Mouse (Mus musculus) cerebellum, adult 2 months (tissue): ENCODE measurements around the gene Cers1. TPM values are rescaled to one million over a fixed set of nuclear protein-coding genes. Genes with fewer than 3 reads are reported as not detected.
A peak's percentile ranks its signal among the peaks of the same experiment; 100 is the strongest.

Experiments used
- DNase-seq, 2 experiments: peaks; one replicate each; pipeline ENCODE4 v3.0.0; 2021
- H3K27ac ChIP-seq: fragments of 200-500 bp; 2 replicates; pipeline ENCODE4 v1.5.1; 2012; ENCODE audit warnings: low read length, control low read depth, inconsistent platforms; ENCODE audit not compliant: insufficient read depth
- H3K27me3 ChIP-seq: fragments of 200-500 bp; 2 replicates; pipeline ENCODE4 v1.6.1; 2012; ENCODE audit warnings: inconsistent platforms, mild to moderate bottlenecking, low read length, moderate library complexity; ENCODE audit not compliant: control insufficient read depth, insufficient read depth
- H3K4me1 ChIP-seq: fragments of 200-500 bp; 2 replicates; pipeline ENCODE4 v1.6.1; 2011; ENCODE audit warnings: low read length; ENCODE audit not compliant: control insufficient read depth, insufficient read depth
- H3K4me3 ChIP-seq: fragments of 200-500 bp; replicated peaks from 2 replicates; pipeline ENCODE3; 2011; ENCODE audit warnings: mild to moderate bottlenecking, low read depth, low read length, control low read depth; ENCODE audit not compliant: insufficient read depth
- CTCF ChIP-seq: fragments of 200-500 bp; IDR thresholded peaks from 2 replicates; pipeline ENCODE4 v1.5.1; 2011; ENCODE audit warnings: low read depth, mild to moderate bottlenecking, control low read depth, low read length, moderate library complexity, borderline replicate concordance; ENCODE audit not compliant: insufficient read depth
- POLR2A ChIP-seq: fragments of 200-500 bp; IDR thresholded peaks from 2 replicates; pipeline ENCODE4 v1.6.1; 2011; ENCODE audit warnings: low read length, control low read depth, borderline replicate concordance; ENCODE audit not compliant: insufficient read depth
- WGBS: fragments of 180-500 bp; shearing (Covaris S2); methylation state at CpG from one replicate; pipeline ENCODE4 v1.1.7; 2018; 5-methylcytosine and 5-hydroxymethylcytosine counted together
- polyA plus RNA-seq: library from polyadenylated mRNA; depleted of rRNA; stranded (reverse); fragments of >200 nt; gene quantifications from 2 replicates; pipeline ENCODE4 v1.2.3, GENCODE M21; 2012

Gene Cers1
- polyA plus RNA-seq, 1 experiment: 55.5 TPM

DNA sequence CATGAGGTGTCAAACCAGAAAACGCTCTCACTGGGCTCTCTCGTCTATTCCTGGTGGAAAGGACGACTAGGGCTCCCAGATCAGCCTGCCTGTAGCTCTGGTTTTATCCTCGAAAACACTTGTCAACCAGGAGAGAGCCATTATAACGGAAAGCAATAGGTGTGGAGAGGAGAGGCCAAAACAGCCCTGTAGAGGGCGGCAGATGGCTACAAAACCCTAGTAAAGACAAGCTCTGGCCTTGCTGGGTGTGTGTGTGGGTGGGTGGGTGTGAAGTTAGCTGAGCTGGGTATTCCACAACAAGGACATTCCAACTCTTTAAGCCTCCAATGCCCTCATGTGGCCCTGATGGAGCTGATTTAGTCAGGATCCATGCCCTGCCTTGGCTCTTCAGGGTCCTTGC is 28.1 kb downstream of the Cers1 start:
- peak; percentile 79 for TF ChIP-seq CTCF
- TF ChIP-seq POLR2A: no peak
- Histone ChIP-seq H3K4me3 (no peak overlapping the region), H3K27me3 (no peaks in the 10 kb centered on the region), H3K4me1 (peaks cover 74% of the 10 kb centered on the region), H3K27ac (no peak overlapping the region)
- 44% methylated on average over 6 of the region's 6 CpGs for WGBS
- DNase-seq: peak; percentile 62 to 70

- Histone ChIP-seq H3K27ac (no peak overlapping the region), H3K4me1 (peaks cover 79% of the 10 kb centered on the region), H3K27me3 (no peaks in the 10 kb centered on the region), H3K4me3 (no peak overlapping the region)
- TF ChIP-seq POLR2A: no peak
- no peak for TF ChIP-seq CTCF
- 28% methylated on average over 2 of the region's 2 CpGs for WGBS
- DNase-seq: no peak
Observed at GRCm38 (mm10) chr8:70344279-70344678, 28.7 kb downstream of the Cers1 start.

- no peak overlapping the region for H3K4me3 ChIP-seq
- no peaks in the 10 kb centered on the region for H3K27me3 ChIP-seq
- 32% methylated on average over 4 of the region's 4 CpGs for WGBS
- no peak overlapping the region for H3K27ac ChIP-seq
- peaks cover 71% of the 10 kb centered on the region for H3K4me1 ChIP-seq
- no peak for DNase-seq
- TF ChIP-seq CTCF (no peak), POLR2A (no peak)
Observed at GRCm38 (mm10) chr8:70347443-70347842, 31.9 kb downstream of the Cers1 start.

DNA sequence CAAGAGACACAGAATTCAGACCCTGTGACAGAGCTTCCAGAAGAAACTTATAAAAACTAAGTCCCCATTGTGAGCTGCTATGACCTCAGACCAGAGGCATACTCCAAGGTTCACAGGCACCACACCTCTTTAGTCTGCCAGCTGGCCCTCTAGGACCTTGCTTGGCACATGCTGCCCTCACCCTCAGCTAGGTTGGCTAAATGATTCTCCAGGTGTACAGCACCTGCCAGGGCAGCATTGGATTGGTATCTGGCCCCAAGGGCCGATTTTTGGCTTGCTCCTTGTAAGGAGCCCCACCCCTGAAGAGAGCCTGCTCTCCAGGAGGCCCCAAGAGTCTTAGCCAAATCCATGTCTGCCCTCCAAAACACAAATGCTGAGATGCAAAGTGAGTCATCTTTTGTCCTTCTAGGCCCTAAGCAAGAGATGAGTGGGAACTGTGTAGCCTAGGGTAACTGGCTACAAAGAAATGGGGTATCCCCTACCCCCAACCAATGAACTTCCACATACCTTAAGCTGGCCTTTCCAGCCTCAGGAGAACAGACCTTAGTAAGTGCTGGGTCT is 32.4 kb downstream of the Cers1 start:
- DNase-seq: peak; percentile 40 to 57
- WGBS: 6% methylated on average over 1 of the region's 1 CpGs
- H3K27me3 ChIP-seq: no peaks in the 10 kb centered on the region
- TF ChIP-seq CTCF: no peak
- TF ChIP-seq POLR2A: no peak
- H3K27ac ChIP-seq: peak overlapping the region; percentile 40; the same call in 1 of the 2 replicates
- no peak overlapping the region for H3K4me3 ChIP-seq
- peaks cover 66% of the 10 kb centered on the region for H3K4me1 ChIP-seq

DNA sequence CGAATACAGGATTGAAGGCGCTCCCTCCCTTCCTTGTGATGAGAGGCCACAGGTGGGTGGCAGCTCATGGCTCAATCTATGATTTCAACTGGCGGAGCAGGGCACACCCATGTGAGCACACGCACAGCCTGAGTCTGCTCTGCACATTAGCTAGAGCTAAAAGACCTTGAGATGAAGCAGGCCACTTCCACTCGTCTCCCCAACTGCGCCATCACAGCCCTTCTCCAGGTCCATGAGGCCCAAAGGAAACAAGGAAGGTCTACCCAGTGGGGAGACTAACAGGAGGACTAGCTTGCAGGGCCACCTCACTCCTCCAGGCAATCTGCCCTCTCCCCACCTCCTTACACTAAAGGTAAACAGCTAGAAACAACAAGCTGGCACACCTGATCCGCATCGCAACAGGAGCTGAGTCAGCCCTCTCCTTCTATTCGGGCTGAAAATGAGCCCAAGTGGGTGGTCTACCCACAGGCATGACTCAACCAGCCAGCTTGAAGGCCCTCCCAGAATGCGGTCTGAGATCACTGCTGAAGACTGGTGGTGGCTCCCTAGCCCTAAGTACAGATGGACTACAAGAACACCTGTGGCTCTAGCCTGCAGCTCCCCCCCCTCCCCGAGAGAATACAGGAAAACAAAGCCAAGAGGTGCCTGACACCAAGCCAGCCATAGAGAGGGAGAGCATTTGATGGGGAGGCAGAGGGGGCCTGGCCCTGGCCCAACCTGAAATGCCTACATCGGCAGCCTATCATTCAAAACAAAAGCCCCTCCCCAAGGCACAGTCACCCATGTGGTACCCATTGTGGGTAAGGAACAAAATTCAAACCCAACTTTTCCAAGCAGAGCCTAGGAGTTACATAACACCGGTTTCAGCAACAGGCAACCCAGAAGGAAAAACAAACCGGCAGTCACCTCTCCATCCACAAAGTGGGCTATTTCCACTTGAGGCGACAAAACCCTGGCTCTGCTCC is 35.7 kb downstream of the Cers1 start:
- H3K4me3 ChIP-seq: peak overlapping the region; percentile 89
- H3K4me1 ChIP-seq: peaks cover 48% of the 10 kb centered on the region
- no peaks in the 10 kb centered on the region for H3K27me3 ChIP-seq
- peak overlapping the region; percentile 60 for H3K27ac ChIP-seq
- WGBS: 9% methylated on average over 15 of the region's 15 CpGs
- no peak for TF ChIP-seq CTCF
- TF ChIP-seq POLR2A: no peak; the same call in 1 of the 2 replicates
- peak; percentile 62 to 74 for DNase-seq

DNA sequence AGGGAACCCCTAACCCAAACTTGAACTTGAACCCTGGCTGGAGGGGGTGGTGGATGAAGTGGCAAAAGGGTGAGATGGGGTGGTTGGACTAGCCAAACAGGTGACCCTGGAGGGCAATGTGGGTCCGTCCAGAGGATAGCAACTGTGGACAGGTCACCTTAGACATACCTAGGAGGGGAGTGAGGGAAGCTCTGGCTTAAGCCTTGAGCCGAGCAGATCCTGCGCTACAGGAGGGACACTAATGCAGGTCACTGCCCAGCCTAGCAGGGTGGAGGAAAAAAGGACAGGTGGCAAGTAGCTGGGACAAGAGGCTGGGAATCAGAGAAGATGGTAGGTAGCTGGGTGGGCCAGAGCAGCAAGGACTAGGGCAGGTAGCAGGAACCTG is 36.4 kb downstream of the Cers1 start:
- Histone ChIP-seq H3K4me1 (peaks cover 43% of the 10 kb centered on the region), H3K4me3 (peak overlapping the region; percentile 89), H3K27me3 (no peaks in the 10 kb centered on the region), H3K27ac (peak overlapping the region; percentile 60)
- DNase-seq: peak in 1 of 2 experiments; percentile 53
- TF ChIP-seq CTCF: no peak
- no peak for TF ChIP-seq POLR2A
- 4% methylated on average over 3 of the region's 3 CpGs for WGBS

DNA sequence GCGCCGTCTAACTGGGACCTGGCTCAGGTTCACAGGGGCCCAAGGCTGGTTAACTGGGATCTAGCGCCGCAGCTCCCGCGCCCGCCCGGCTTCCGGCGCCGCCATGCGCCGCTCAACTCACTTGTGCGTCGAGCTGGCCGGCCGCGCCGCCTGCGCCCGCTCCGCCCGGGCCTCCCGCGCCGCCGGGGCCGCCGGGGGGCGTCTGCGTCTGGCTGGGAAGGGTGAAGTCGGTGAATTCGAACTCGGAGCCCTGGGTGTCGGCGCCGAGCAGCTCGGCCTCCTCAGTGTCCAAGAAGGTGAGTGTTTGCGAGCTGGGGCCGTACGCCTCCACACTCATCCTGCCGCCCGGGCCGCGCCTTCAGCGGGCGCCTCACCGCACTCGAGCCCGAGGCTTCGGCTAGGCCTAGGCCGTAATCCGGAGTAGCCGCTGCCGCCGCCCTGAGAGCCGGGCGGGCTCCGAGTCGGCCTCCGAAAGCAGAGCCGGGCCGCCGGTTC is 37.1 kb downstream of the Cers1 start:
- DNase-seq: no peak
- H3K4me3 ChIP-seq: peak overlapping the region; percentile 89
- peaks cover 37% of the 10 kb centered on the region for H3K4me1 ChIP-seq
- no peaks in the 10 kb centered on the region for H3K27me3 ChIP-seq
- WGBS: under 1% methylated on average over 60 of the region's 64 CpGs
- peak overlapping the region; percentile 60; the same call in 1 of the 2 replicates for H3K27ac ChIP-seq
- TF ChIP-seq POLR2A (no peak), CTCF (no peak)
